ENCODE assay signal across 10 mouse cellular contexts in genomic region chr2:157027106-157028008, GRCm38 (mm10). TPM values are rescaled to one million over a fixed set of nuclear protein-coding genes. Genes with fewer than 3 reads are reported as not detected.
DNase-seq lines count a peak whose midpoint lies in the region; ATAC-seq and TF ChIP-seq lines count a peak whose summit lies in the region.
"Had no signal": no experiment of that assay in that cellular context is flagged by ENCODE, and none has a peak within 500 bp of the region (broad histone marks: within the 10 kb centered on the region; RNA-seq: fewer than 3 reads in every experiment).

No protein-coding gene starts in this region.

- no peak for TF ChIP-seq POLR2A in cerebellum, adult 2 months (IDR thresholded peaks at IDR 0.05; ENCODE audit: borderline replicate concordance, insufficient read depth, low read length)

- H3K27ac ChIP-seq in hindbrain, embryonic 16.5 days (ENCODE audit: low read depth, low read length), result peak overlapping the region; percentile 32; the same call in 1 of the 2 replicates
- no peak overlapping the region for H3K27ac ChIP-seq in hindbrain, embryonic 12.5 days
- H3K27ac ChIP-seq in cerebellum, adult 2 months (ENCODE audit: insufficient read depth, low read length), result peak overlapping the region; percentile 73
- peak overlapping the region; percentile 70 for H3K27ac ChIP-seq in heart, embryonic 15.5 days
- peak overlapping the region; percentile 87 for H3K27ac ChIP-seq in liver, embryonic 14.5 days
- H3K27ac ChIP-seq in midbrain, embryonic 15.5 days, result no peak overlapping the region

- no peak overlapping the region for H3K9ac ChIP-seq in hindbrain, embryonic 16.5 days (ENCODE audit: low read depth, low read length)
- no peak overlapping the region for H3K9ac ChIP-seq in hindbrain, embryonic 12.5 days
- no peak overlapping the region for H3K9ac ChIP-seq in heart, embryonic 15.5 days
- H3K9ac ChIP-seq in liver, embryonic 14.5 days (replicated peaks), result peak overlapping the region; percentile 71
- H3K9ac ChIP-seq in midbrain, embryonic 15.5 days, result no peak overlapping the region

- DNase-seq in cerebellum, adult 2 months, result peak; percentile 84 to 88
- DNase-seq in liver, embryonic 14.5 days (ENCODE audit: low read depth in 3 of 3, low spot score in 3 of 3), result peak; percentile 69 to 70 (median 70)
- DNase-seq in thymus, postnatal 10 days (ENCODE audit: low spot score in 2 of 2), result no peak
- no peak for DNase-seq in thymus, postnatal 25 days

- no peak overlapping the region for H3K4me3 ChIP-seq in hindbrain, embryonic 16.5 days (ENCODE audit: low read length)
- no peak overlapping the region for H3K4me3 ChIP-seq in hindbrain, embryonic 12.5 days
- no peak overlapping the region for H3K4me3 ChIP-seq in cerebellum, adult 2 months (replicated peaks; ENCODE audit: insufficient read depth, low read depth, low read length)
- no peak overlapping the region for H3K4me3 ChIP-seq in heart, embryonic 15.5 days
- H3K4me3 ChIP-seq in liver, embryonic 14.5 days (ENCODE audit: insufficient read depth in 1 of 2, low read depth in 2 of 2, low read length in 2 of 2), result peak overlapping the region; percentile 49 to 61
- no peak overlapping the region for H3K4me3 ChIP-seq in midbrain, embryonic 15.5 days

- no peaks in the 10 kb centered on the region for H3K4me1 ChIP-seq in hindbrain, embryonic 16.5 days (ENCODE audit: control insufficient read depth, insufficient read depth, low read depth, low read length)
- 0 out of 2 replicates have a peak, but pooled peaks cover 2% of the 10 kb centered on the region for H3K4me1 ChIP-seq in hindbrain, embryonic 12.5 days
- H3K4me1 ChIP-seq in cerebellum, adult 2 months (ENCODE audit: control insufficient read depth, insufficient read depth, low read length), result peaks cover 44% of the 10 kb centered on the region
- peaks cover 16% of the 10 kb centered on the region for H3K4me1 ChIP-seq in heart, embryonic 15.5 days (replicated peaks)
- H3K4me1 ChIP-seq in liver, embryonic 14.5 days (replicated peaks; ENCODE audit: control insufficient read depth in 2 of 2, insufficient read depth in 2 of 2, low read length in 1 of 2), result peaks cover 9 to 19% of the 10 kb centered on the region in 2 experiments
- no peaks in the 10 kb centered on the region for H3K4me1 ChIP-seq in midbrain, embryonic 15.5 days

- no peaks in the 10 kb centered on the region; the same call in 1 of the 2 replicates for H3K9me3 ChIP-seq in hindbrain, embryonic 16.5 days (ENCODE audit: control insufficient read depth, low read length)
- peaks cover 8% of the 10 kb centered on the region; the same call in 1 of the 2 replicates for H3K9me3 ChIP-seq in hindbrain, embryonic 12.5 days (replicated peaks)
- H3K9me3 ChIP-seq in heart, embryonic 15.5 days (replicated peaks), result no peaks in the 10 kb centered on the region
- peaks cover 6% of the 10 kb centered on the region; the same call in 1 of the 2 replicates for H3K9me3 ChIP-seq in liver, embryonic 14.5 days (ENCODE audit: control insufficient read depth, low read length)
- no peaks in the 10 kb centered on the region for H3K9me3 ChIP-seq in midbrain, embryonic 15.5 days

- no peak for TF ChIP-seq CTCF in cerebellum, adult 2 months (IDR thresholded peaks at IDR 0.05; ENCODE audit: borderline replicate concordance, insufficient read depth, low read depth, low read length)
- TF ChIP-seq CTCF in liver, embryonic 14.5 days (IDR thresholded peaks at IDR 0.05; ENCODE audit: low read depth), result peak; percentile 51

- 87% methylated on average over 21 of the region's 21 CpGs for WGBS in hindbrain, embryonic 16.5 days
- WGBS in hindbrain, embryonic 12.5 days, result 94% methylated on average over 21 of the region's 21 CpGs
- WGBS in cerebellum, adult 2 months, result 27% methylated on average over 21 of the region's 21 CpGs
- 58% methylated on average over 21 of the region's 21 CpGs for WGBS in heart, embryonic 15.5 days
- WGBS in liver, embryonic 14.5 days (ENCODE audit: insufficient replicate concordance), result 17% methylated on average over 21 of the region's 21 CpGs
- 89% methylated on average over 21 of the region's 21 CpGs for WGBS in midbrain, embryonic 15.5 days

- ATAC-seq in hindbrain, embryonic 16.5 days, result no peak; the same call in 1 of the 2 replicates
- no peak for ATAC-seq in hindbrain, embryonic 12.5 days (ENCODE audit: low FRiP score)
- peak; percentile 77 for ATAC-seq in heart, embryonic 15.5 days (replicated peaks; ENCODE audit: insufficient number of reproducible peaks, insufficient read depth, low FRiP score, low read depth)
- peak; percentile 91 for ATAC-seq in liver, embryonic 14.5 days (ENCODE audit: insufficient read depth)
- ATAC-seq in midbrain, embryonic 15.5 days (replicated peaks), result no peak

- peak; percentile 91 for TF ChIP-seq EP300 in liver, embryonic 14.5 days (IDR thresholded peaks at IDR 0.05; ENCODE audit: low read depth)

- H3K36me3 ChIP-seq in hindbrain, embryonic 16.5 days (ENCODE audit: control insufficient read depth, insufficient read depth, low read length), result peaks cover 79% of the 10 kb centered on the region
- peaks cover 98% of the 10 kb centered on the region for H3K36me3 ChIP-seq in hindbrain, embryonic 12.5 days
- peaks cover 82% of the 10 kb centered on the region for H3K36me3 ChIP-seq in heart, embryonic 15.5 days
- peaks cover 25% of the 10 kb centered on the region for H3K36me3 ChIP-seq in liver, embryonic 14.5 days (replicated peaks; ENCODE audit: control insufficient read depth, insufficient read depth, low read depth)
- H3K36me3 ChIP-seq in midbrain, embryonic 15.5 days (replicated peaks), result peaks cover 85% of the 10 kb centered on the region

- no peaks in the 10 kb centered on the region for H3K27me3 ChIP-seq in hindbrain, embryonic 16.5 days (replicated peaks; ENCODE audit: control insufficient read depth, insufficient read depth, low read length)
- no peaks in the 10 kb centered on the region for H3K27me3 ChIP-seq in hindbrain, embryonic 12.5 days
- H3K27me3 ChIP-seq in cerebellum, adult 2 months (ENCODE audit: control insufficient read depth, insufficient read depth, low read length), result no peaks in the 10 kb centered on the region
- no peaks in the 10 kb centered on the region for H3K27me3 ChIP-seq in heart, embryonic 15.5 days
- no peaks in the 10 kb centered on the region for H3K27me3 ChIP-seq in liver, embryonic 14.5 days (ENCODE audit: control insufficient read depth, insufficient read depth, low read length)
- no peaks in the 10 kb centered on the region for H3K27me3 ChIP-seq in midbrain, embryonic 15.5 days (replicated peaks)

- H3K4me2 ChIP-seq in hindbrain, embryonic 16.5 days (ENCODE audit: low read length), result no peak overlapping the region
- no peak overlapping the region for H3K4me2 ChIP-seq in hindbrain, embryonic 12.5 days (replicated peaks)
- H3K4me2 ChIP-seq in heart, embryonic 15.5 days, result no peak overlapping the region
- H3K4me2 ChIP-seq in liver, embryonic 14.5 days (ENCODE audit: low read depth), result peak overlapping the region; percentile 86
- H3K4me2 ChIP-seq in midbrain, embryonic 15.5 days, result no peak overlapping the region

RNA-seq across cellular contexts. Expression of gene Dsn1, which starts 20.4 kb away (rescaled TPM):
- polyA plus RNA-seq in hindbrain, embryonic 16.5 days (2015; fragmentation: Nextera tagmentation; extraction: Ambion mirVana), result 10.5 and 11.6 TPM in 2 replicates
- polyA plus RNA-seq in hindbrain, embryonic 12.5 days (2016; fragmentation: Nextera tagmentation; extraction: Ambion mirVana), result 35.1 and 36.5 TPM in 2 replicates
- 4.6 and 4.8 TPM in 2 replicates for polyA plus RNA-seq in cerebellum, adult 2 months (2012; rRNA removed)
- 30.4 and 31.4 TPM in 2 replicates for polyA plus RNA-seq in heart, embryonic 15.5 days (2015; fragmentation: Nextera tagmentation; extraction: Ambion mirVana)
- polyA plus RNA-seq in liver, embryonic 14.5 days (2012; rRNA removed), result 11.2 and 19.2 TPM in 2 replicates
- polyA plus RNA-seq in liver, embryonic 14.5 days (2014; fragmentation: Nextera tagmentation; extraction: Ambion mirVana), result 30.2 and 30.6 TPM in 2 replicates
- polyA plus RNA-seq in midbrain, embryonic 15.5 days (2015; fragmentation: Nextera tagmentation; extraction: Ambion mirVana), result 8.9 and 9.6 TPM in 2 replicates

RNA-seq across cellular contexts. Expression of gene Ndrg3, which starts 35.5 kb away (rescaled TPM):
- 168 and 181 TPM in 2 replicates for polyA plus RNA-seq in hindbrain, embryonic 16.5 days (2015; fragmentation: Nextera tagmentation; extraction: Ambion mirVana)
- polyA plus RNA-seq in hindbrain, embryonic 12.5 days (2016; fragmentation: Nextera tagmentation; extraction: Ambion mirVana), result 55.6 and 58.7 TPM in 2 replicates
- 782 and 861 TPM in 2 replicates for polyA plus RNA-seq in cerebellum, adult 2 months (2012; rRNA removed)
- 28.6 and 51.0 TPM in 2 replicates for polyA plus RNA-seq in heart, embryonic 15.5 days (2015; fragmentation: Nextera tagmentation; extraction: Ambion mirVana)
- 30.3 and 31.7 TPM in 2 replicates for polyA plus RNA-seq in liver, embryonic 14.5 days (2012; rRNA removed)
- 29.2 and 34.8 TPM in 2 replicates for polyA plus RNA-seq in liver, embryonic 14.5 days (2014; fragmentation: Nextera tagmentation; extraction: Ambion mirVana)
- polyA plus RNA-seq in midbrain, embryonic 15.5 days (2015; fragmentation: Nextera tagmentation; extraction: Ambion mirVana), result 132 and 136 TPM in 2 replicates

RNA-seq across cellular contexts. Expression of gene Soga1, which starts 51.7 kb away (rescaled TPM):
- 4.4 and 4.6 TPM in 2 replicates for polyA plus RNA-seq in hindbrain, embryonic 16.5 days (2015; fragmentation: Nextera tagmentation; extraction: Ambion mirVana)
- 7.7 and 8.6 TPM in 2 replicates for polyA plus RNA-seq in hindbrain, embryonic 12.5 days (2016; fragmentation: Nextera tagmentation; extraction: Ambion mirVana)
- 38.3 and 50.1 TPM in 2 replicates for polyA plus RNA-seq in cerebellum, adult 2 months (2012; rRNA removed)
- 1.7 and 2.7 TPM in 2 replicates for polyA plus RNA-seq in heart, embryonic 15.5 days (2015; fragmentation: Nextera tagmentation; extraction: Ambion mirVana)
- polyA plus RNA-seq in liver, embryonic 14.5 days (2012; rRNA removed), result 1.8 and 2.0 TPM in 2 replicates
- polyA plus RNA-seq in liver, embryonic 14.5 days (2014; fragmentation: Nextera tagmentation; extraction: Ambion mirVana), result 1.6 and 1.8 TPM in 2 replicates
- 6.8 and 7.1 TPM in 2 replicates for polyA plus RNA-seq in midbrain, embryonic 15.5 days (2015; fragmentation: Nextera tagmentation; extraction: Ambion mirVana)

RNA-seq across cellular contexts. Expression of gene Tldc2, which starts 59.5 kb away (rescaled TPM):
- polyA plus RNA-seq in hindbrain, embryonic 16.5 days (2015; fragmentation: Nextera tagmentation; extraction: Ambion mirVana), result not detected in 2 replicates
- polyA plus RNA-seq in hindbrain, embryonic 12.5 days (2016; fragmentation: Nextera tagmentation; extraction: Ambion mirVana), result not detected in 2 replicates
- polyA plus RNA-seq in cerebellum, adult 2 months (2012; rRNA removed), result 6.0 and 7.1 TPM in 2 replicates
- not detected in 2 replicates for polyA plus RNA-seq in heart, embryonic 15.5 days (2015; fragmentation: Nextera tagmentation; extraction: Ambion mirVana)
- polyA plus RNA-seq in liver, embryonic 14.5 days (2012; rRNA removed), result not detected in 2 replicates
- 0.25 TPM in 1 of 2 replicates, not detected in the other for polyA plus RNA-seq in liver, embryonic 14.5 days (2014; fragmentation: Nextera tagmentation; extraction: Ambion mirVana)
- polyA plus RNA-seq in midbrain, embryonic 15.5 days (2015; fragmentation: Nextera tagmentation; extraction: Ambion mirVana), result not detected in 2 replicates
- polyA plus RNA-seq: liver, adult 2 months; stomach, embryonic 16.5 days had no signal

Comparison
In these comparisons a context has a peak if more than half of its experiments do, and no peak if none do; other contexts are left out.
1. H3K27ac ChIP-seq: peak in hindbrain, embryonic 16.5 days (single experiment), cerebellum, adult 2 months (single experiment), heart, embryonic 15.5 days (single experiment) and liver, embryonic 14.5 days (single experiment); none in hindbrain, embryonic 12.5 days (single experiment) and midbrain, embryonic 15.5 days (single experiment).
2. ATAC-seq: peak in heart, embryonic 15.5 days (single experiment) and liver, embryonic 14.5 days (single experiment); none in hindbrain, embryonic 16.5 days (single experiment), hindbrain, embryonic 12.5 days (single experiment) and midbrain, embryonic 15.5 days (single experiment).
3. H3K4me3 ChIP-seq: peak in liver, embryonic 14.5 days (2 of 2); none in hindbrain, embryonic 16.5 days (single experiment), hindbrain, embryonic 12.5 days (single experiment), cerebellum, adult 2 months (single experiment), heart, embryonic 15.5 days (single experiment) and midbrain, embryonic 15.5 days (single experiment).
4. DNase-seq: peak in cerebellum, adult 2 months (2 of 2) and liver, embryonic 14.5 days (3 of 3); none in thymus, postnatal 10 days (0 of 2) and thymus, postnatal 25 days (single experiment).